Mouse (Mus musculus) testis, adult 2 months (tissue): ENCODE results near the gene Scgb1a1.

Source experiments
- CTCF ChIP-seq: fragments of 200-500 bp; IDR thresholded peaks from 2 replicates; pipeline ENCODE4 v1.5.1; 2012; ENCODE audit warnings: low read depth, mild to moderate bottlenecking, inconsistent platforms, low read length, moderate library complexity; ENCODE audit not compliant: control insufficient read depth, insufficient read depth, insufficient replicate concordance
- POLR2A ChIP-seq: fragments of 200-500 bp; IDR thresholded peaks from 2 replicates; pipeline ENCODE4 v1.6.1; 2012; ENCODE audit warnings: low read depth, mild to moderate bottlenecking, inconsistent platforms, low read length, moderate library complexity; ENCODE audit not compliant: control insufficient read depth

DNA sequence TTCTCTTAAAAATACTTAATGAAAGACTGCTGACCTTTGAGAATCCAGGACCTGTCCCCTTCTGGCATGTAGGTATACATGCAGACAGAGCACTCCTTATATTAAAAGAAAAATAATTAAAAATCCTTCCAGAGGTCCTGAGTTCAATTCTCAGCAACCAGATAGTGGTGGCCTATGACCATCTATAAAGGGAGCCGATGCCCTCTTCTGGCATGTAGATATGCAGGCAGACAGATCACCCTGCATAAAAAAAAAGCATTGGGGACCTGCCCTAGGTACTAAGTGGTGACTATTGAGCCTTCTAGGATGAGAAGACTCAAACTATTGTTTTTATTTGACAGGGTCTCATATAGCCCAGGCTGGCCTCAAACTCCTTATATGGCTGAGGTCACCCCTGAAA, 20.8 kb upstream of the Scgb1a1 start:
- no peak for TF ChIP-seq CTCF
- TF ChIP-seq POLR2A = no peak
